Mouse (Mus musculus): Measurements from ENCODE around the gene Tob2. TPM values are rescaled to one million over a fixed set of nuclear protein-coding genes. Genes with fewer than 3 reads are reported as not detected.

Gene Tob2
- total and polyA plus RNA-seq, 3 experiments: 5.6 to 25.3 (median 22.0) TPM

GRCm38 (mm10) chr15:81805624-81806023 is 53.0 kb downstream of the Tob2 start:
- H3K4me1 ChIP-seq (ENCODE audit: control insufficient read depth in 1 of 2, insufficient read depth in 2 of 2): peaks cover 6 to 11% of the 10 kb centered on the region in 2 experiments
- H3K79me2 ChIP-seq (replicated peaks; ENCODE audit: control insufficient read depth, extremely low read depth, insufficient read depth, poor library complexity, severe bottlenecking): no peaks in the 10 kb centered on the region
- H3K9ac ChIP-seq (ENCODE audit: insufficient read depth, low read depth): no peak overlapping the region
- no peaks in the 10 kb centered on the region for H3K36me3 ChIP-seq (replicated peaks in 1 of 2; ENCODE audit: control insufficient read depth in 1 of 2, insufficient read depth in 1 of 2, low read length in 1 of 2)
- dilution Hi-C loops (cut with MboI; ENCODE audit: extremely low pct_ligation_motif_present, extremely low pct_unique_long_range_greater_than_20kb, low sequenced_read_pairs): no loop called here
- no peak overlapping the region for H3K4me3 ChIP-seq (replicated peaks in 1 of 3; ENCODE audit: low read depth in 2 of 3, low read length in 2 of 3, poor library complexity in 1 of 3)
- no peak overlapping the region for H3K27ac ChIP-seq (ENCODE audit: insufficient read depth, low read depth)
- no peak overlapping the region for H3K4me2 ChIP-seq (ENCODE audit: insufficient read depth, low read depth, poor library complexity, severe bottlenecking)
- DNase-seq (ENCODE audit: extremely low read depth): no peak
- in situ Hi-C loops (cut with MboI; ENCODE audit: low pct_ligation_motif_present, low pct_unique_long_range_greater_than_20kb, low sequenced_read_pairs): no loop called here
- H3K27me3 ChIP-seq (replicated peaks): peaks cover 53% of the 10 kb centered on the region
- no peak for TF ChIP-seq CTCF (conservative IDR thresholded peaks at IDR 0.05 in 1 of 2, IDR thresholded peaks at IDR 0.05 in 1 of 2; ENCODE audit: low read depth in 2 of 2, low read length in 2 of 2)
- no peak for TF ChIP-seq JUND (conservative IDR thresholded peaks at IDR 0.05; ENCODE audit: low read depth, low read length)
- TF ChIP-seq USF1 (IDR thresholded peaks at IDR 0.05; ENCODE audit: low read depth, low read length): no peak
- TF ChIP-seq RCOR1 (conservative IDR thresholded peaks at IDR 0.05; ENCODE audit: low read depth, low read length): no peak
- no peaks in the 10 kb centered on the region for H3K9me3 ChIP-seq (replicated peaks; ENCODE audit: low read length)

DNA sequence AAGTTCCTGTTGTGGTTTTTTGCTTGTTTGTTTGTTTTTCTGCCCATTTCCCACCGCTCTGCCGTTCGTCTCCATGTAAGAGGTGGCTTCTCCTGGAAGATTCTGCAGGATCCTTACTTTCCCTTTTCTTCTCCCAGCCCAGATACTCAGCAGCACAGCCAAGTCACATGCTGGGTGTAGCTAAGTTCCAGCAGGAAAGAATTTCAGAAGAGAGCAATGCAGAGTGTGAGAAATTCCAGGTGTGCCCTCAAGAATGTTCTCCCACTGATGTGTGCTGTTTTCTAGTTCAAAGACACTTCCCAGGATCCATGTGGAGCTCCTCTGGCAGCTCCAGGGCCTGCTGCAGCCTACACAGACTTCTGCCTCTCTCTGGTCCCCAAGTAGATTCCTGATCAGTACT is 53.7 kb downstream of the Tob2 start:
- no peak for TF ChIP-seq CHD2 (IDR thresholded peaks at IDR 0.05; ENCODE audit: low read length)
- DNase-seq (ENCODE audit: extremely low read depth): no peak
- Histone ChIP-seq H3K79me2 (replicated peaks; ENCODE audit: control insufficient read depth, extremely low read depth, insufficient read depth, poor library complexity, severe bottlenecking) (no peaks in the 10 kb centered on the region), H3K27me3 (replicated peaks) (peaks cover 50% of the 10 kb centered on the region), H3K4me3 (replicated peaks in 1 of 3; ENCODE audit: low read depth in 2 of 3, low read length in 2 of 3, poor library complexity in 1 of 3) (no peak overlapping the region), H3K27ac (ENCODE audit: insufficient read depth, low read depth) (no peak overlapping the region), H3K9ac (ENCODE audit: insufficient read depth, low read depth) (no peak overlapping the region), H3K4me1 (ENCODE audit: control insufficient read depth in 1 of 2, insufficient read depth in 2 of 2) (peaks cover 2 to 11% of the 10 kb centered on the region in 2 experiments), H3K4me2 (ENCODE audit: insufficient read depth, low read depth, poor library complexity, severe bottlenecking) (no peak overlapping the region), H3K36me3 (replicated peaks in 1 of 2; ENCODE audit: control insufficient read depth in 1 of 2, insufficient read depth in 1 of 2, low read length in 1 of 2) (no peaks in the 10 kb centered on the region), H3K9me3 (replicated peaks; ENCODE audit: low read length) (no peaks in the 10 kb centered on the region)
- dilution Hi-C loops (cut with MboI; ENCODE audit: extremely low pct_ligation_motif_present, extremely low pct_unique_long_range_greater_than_20kb, low sequenced_read_pairs): no loop called here
- in situ Hi-C loops (cut with MboI; ENCODE audit: low pct_ligation_motif_present, low pct_unique_long_range_greater_than_20kb, low sequenced_read_pairs): no loop called here

- dilution Hi-C loops (cut with MboI; ENCODE audit: extremely low pct_ligation_motif_present, extremely low pct_unique_long_range_greater_than_20kb, low sequenced_read_pairs) (no loop called here), in situ Hi-C loops (cut with MboI; ENCODE audit: low pct_ligation_motif_present, low pct_unique_long_range_greater_than_20kb, low sequenced_read_pairs) (no loop called here)
- Histone ChIP-seq H3K36me3 (replicated peaks in 1 of 2; ENCODE audit: control insufficient read depth in 1 of 2, insufficient read depth in 1 of 2, low read length in 1 of 2) (no peaks in the 10 kb centered on the region), H3K9me3 (replicated peaks; ENCODE audit: low read length) (no peaks in the 10 kb centered on the region), H3K27ac (ENCODE audit: insufficient read depth, low read depth) (no peak overlapping the region), H3K9ac (ENCODE audit: insufficient read depth, low read depth) (no peak overlapping the region), H3K4me2 (ENCODE audit: insufficient read depth, low read depth, poor library complexity, severe bottlenecking) (no peak overlapping the region), H3K27me3 (replicated peaks) (peaks cover 45% of the 10 kb centered on the region), H3K4me1 (ENCODE audit: control insufficient read depth in 1 of 2, insufficient read depth in 2 of 2) (peaks cover 0 to 11% of the 10 kb centered on the region in 2 experiments; a peak in 2 of 4 replicates), H3K4me3 (replicated peaks in 1 of 3; ENCODE audit: low read depth in 2 of 3, low read length in 2 of 3, poor library complexity in 1 of 3) (no peak overlapping the region), H3K79me2 (replicated peaks; ENCODE audit: control insufficient read depth, extremely low read depth, insufficient read depth, poor library complexity, severe bottlenecking) (no peaks in the 10 kb centered on the region)
- TF ChIP-seq E2F4 (IDR thresholded peaks at IDR 0.05; ENCODE audit: insufficient replicate concordance, low read depth, low read length): no peak
- no peak for TF ChIP-seq TBP (conservative IDR thresholded peaks at IDR 0.05; ENCODE audit: low read depth, low read length)
- no peak for TF ChIP-seq MAZ (IDR thresholded peaks at IDR 0.05; ENCODE audit: low read depth, low read length)
- TF ChIP-seq CHD1 (IDR thresholded peaks at IDR 0.05; ENCODE audit: low read depth, low read length): no peak
- TF ChIP-seq TCF12 (IDR thresholded peaks at IDR 0.05; ENCODE audit: low read depth, low read length): no peak
- TF ChIP-seq ZNF384 (IDR thresholded peaks at IDR 0.05; ENCODE audit: low read depth, low read length): no peak
- no peak for TF ChIP-seq ELF1 (IDR thresholded peaks at IDR 0.05; ENCODE audit: low read depth, low read length)
- no peak for TF ChIP-seq MAX (IDR thresholded peaks at IDR 0.05; ENCODE audit: low read length)
- TF ChIP-seq BHLHE40 (IDR thresholded peaks at IDR 0.05; ENCODE audit: low read depth, low read length): no peak
- no peak for TF ChIP-seq IRF4 (IDR thresholded peaks at IDR 0.05; ENCODE audit: low read depth, low read length)
- TF ChIP-seq ETS1 (conservative IDR thresholded peaks at IDR 0.05; ENCODE audit: low read depth, low read length): no peak
- no peak for TF ChIP-seq JUND (conservative IDR thresholded peaks at IDR 0.05; ENCODE audit: low read depth, low read length)
- no peak for TF ChIP-seq POLR2AphosphoS2 (IDR thresholded peaks at IDR 0.05; ENCODE audit: low read depth, low read length)
- no peak for TF ChIP-seq ZMIZ1 (IDR thresholded peaks at IDR 0.05; ENCODE audit: low read depth, low read length)
- TF ChIP-seq MXI1 (IDR thresholded peaks at IDR 0.05; ENCODE audit: low read depth, low read length): no peak
- no peak for TF ChIP-seq UBTF (IDR thresholded peaks at IDR 0.05; ENCODE audit: low read depth, low read length)
- TF ChIP-seq SMC3 (IDR thresholded peaks at IDR 0.05; ENCODE audit: low read depth, low read length): no peak
- no peak for TF ChIP-seq RCOR1 (conservative IDR thresholded peaks at IDR 0.05; ENCODE audit: low read depth, low read length)
- TF ChIP-seq MEF2A (IDR thresholded peaks at IDR 0.05; ENCODE audit: borderline replicate concordance, low read depth, low read length): no peak
- no peak for DNase-seq (ENCODE audit: extremely low read depth)
These were observed 54.4 kb downstream of the Tob2 start for GRCm38 (mm10) chr15:81804172-81804571.

All from CH12.LX (cell line).